Mouse (Mus musculus): ENCODE results near the gene Gmfg. TPM values are rescaled to one million over a fixed set of nuclear protein-coding genes. Genes with fewer than 3 reads are reported as not detected.
A peak's percentile ranks its signal among the peaks of the same experiment; 100 is the strongest.

Gene Gmfg
- polyA plus RNA-seq (2014; fragmentation: Nextera tagmentation; extraction: Ambion mirVana) = 12.5 and 16.9 TPM in 2 replicates

- peak within 1 kb of the TSS; percentile 73 for H3K27ac ChIP-seq (ENCODE audit: low read depth)
- ATAC-seq (replicated peaks; ENCODE audit: low FRiP score, low TSS enrichment, low read depth) (peak; percentile 64), DNase-seq (ENCODE audit: low spot score) (no peak)
- peak within 1 kb of the TSS; percentile 56 for H3K9ac ChIP-seq (ENCODE audit: low read length)
- 2% methylated on average over 16 of the region's 16 CpGs for WGBS
- peaks cover 12% of the 10 kb centered on the region; the same call in 1 of the 2 replicates for H3K36me3 ChIP-seq (ENCODE audit: control insufficient read depth, insufficient read depth, low read length)
- no peaks in the 10 kb centered on the region for H3K27me3 ChIP-seq (replicated peaks; ENCODE audit: control insufficient read depth, insufficient read depth, low read length)
- H3K9me3 ChIP-seq (ENCODE audit: control insufficient read depth, low read length) = no peaks in the 10 kb centered on the region
- H3K4me2 ChIP-seq (ENCODE audit: low read length) = peak within 1 kb of the TSS; percentile 75
- peaks cover 16% of the 10 kb centered on the region for H3K4me1 ChIP-seq (replicated peaks; ENCODE audit: control insufficient read depth, insufficient read depth, low read length)
- peak within 1 kb of the TSS; percentile 85 for H3K4me3 ChIP-seq (ENCODE audit: low read depth, low read length)
These were observed at the start of gene Gmfg for GRCm38 (mm10) chr7:28436932-28437570. Gmfg (plus strand) TSS chr7:28437447.

GRCm38 (mm10) chr7:28390331-28390730 lies 46.9 kb upstream of the Gmfg start:
- H3K4me1 ChIP-seq (replicated peaks; ENCODE audit: control insufficient read depth, insufficient read depth, low read length) = peaks cover 17% of the 10 kb centered on the region
- ATAC-seq (replicated peaks; ENCODE audit: low FRiP score, low TSS enrichment, low read depth) (no peak), DNase-seq (ENCODE audit: low spot score) (no peak)
- H3K27me3 ChIP-seq (replicated peaks; ENCODE audit: control insufficient read depth, insufficient read depth, low read length) = no peaks in the 10 kb centered on the region
- H3K27ac ChIP-seq (ENCODE audit: low read depth) = no peak overlapping the region
- H3K9me3 ChIP-seq (ENCODE audit: control insufficient read depth, low read length) = no peaks in the 10 kb centered on the region
- H3K9ac ChIP-seq (ENCODE audit: low read length) = no peak overlapping the region
- no peak overlapping the region for H3K4me2 ChIP-seq (ENCODE audit: low read length)
- H3K4me3 ChIP-seq (ENCODE audit: low read depth, low read length) = no peak overlapping the region
- 99% methylated on average over 3 of the region's 3 CpGs for WGBS
- peaks cover 54% of the 10 kb centered on the region for H3K36me3 ChIP-seq (ENCODE audit: control insufficient read depth, insufficient read depth, low read length)

- peak within 1 kb of the TSS; percentile 98 for H3K4me3 ChIP-seq (ENCODE audit: low read depth, low read length)
- DNase-seq (ENCODE audit: low spot score) (peak; percentile 92), ATAC-seq (replicated peaks; ENCODE audit: low FRiP score, low TSS enrichment, low read depth) (peak; percentile 97)
- peak within 1 kb of the TSS; percentile 76 for H3K27ac ChIP-seq (ENCODE audit: low read depth)
- H3K9me3 ChIP-seq (ENCODE audit: control insufficient read depth, low read length) = no peaks in the 10 kb centered on the region
- peaks cover 60% of the 10 kb centered on the region for H3K36me3 ChIP-seq (ENCODE audit: control insufficient read depth, insufficient read depth, low read length)
- H3K4me1 ChIP-seq (replicated peaks; ENCODE audit: control insufficient read depth, insufficient read depth, low read length) = peaks cover 13% of the 10 kb centered on the region
- peak within 1 kb of the TSS; percentile 89 for H3K4me2 ChIP-seq (ENCODE audit: low read length)
- peak within 1 kb of the TSS; percentile 79 for H3K9ac ChIP-seq (ENCODE audit: low read length)
- no peaks in the 10 kb centered on the region for H3K27me3 ChIP-seq (replicated peaks; ENCODE audit: control insufficient read depth, insufficient read depth, low read length)
- under 1% methylated on average over 58 of the region's 58 CpGs for WGBS
These were observed 44.6 kb upstream of the Gmfg start, which contains the start of the genes Med29 and Paf1 for GRCm38 (mm10) chr7:28392429-28393271. Med29 (minus strand) TSS chr7:28392708. Paf1 (plus strand) TSS chr7:28392951.

GRCm38 (mm10) chr7:28393272-28393951 lies 43.8 kb upstream of the Gmfg start:
- Histone ChIP-seq H3K27ac (ENCODE audit: low read depth) (peak overlapping the region; percentile 76; the same call in 1 of the 2 replicates), H3K4me2 (ENCODE audit: low read length) (peak overlapping the region; percentile 89), H3K4me1 (replicated peaks; ENCODE audit: control insufficient read depth, insufficient read depth, low read length) (peaks cover 13% of the 10 kb centered on the region), H3K27me3 (replicated peaks; ENCODE audit: control insufficient read depth, insufficient read depth, low read length) (no peaks in the 10 kb centered on the region), H3K9me3 (ENCODE audit: control insufficient read depth, low read length) (no peaks in the 10 kb centered on the region), H3K36me3 (ENCODE audit: control insufficient read depth, insufficient read depth, low read length) (peaks cover 60% of the 10 kb centered on the region), H3K4me3 (ENCODE audit: low read depth, low read length) (peak overlapping the region; percentile 98), H3K9ac (ENCODE audit: low read length) (peak overlapping the region; percentile 79)
- WGBS = 10% methylated on average over 22 of the region's 22 CpGs
- DNase-seq (ENCODE audit: low spot score) = no peak
- ATAC-seq (replicated peaks; ENCODE audit: low FRiP score, low TSS enrichment, low read depth) = no peak

GRCm38 (mm10) chr7:28395425-28395824 lies 41.8 kb upstream of the Gmfg start:
- no peak overlapping the region for H3K4me3 ChIP-seq (ENCODE audit: low read depth, low read length)
- no peak for DNase-seq (ENCODE audit: low spot score)
- ATAC-seq (replicated peaks; ENCODE audit: low FRiP score, low TSS enrichment, low read depth) = no peak

GRCm38 (mm10) chr7:28398000-28398399 lies 39.2 kb upstream of the Gmfg start:
- H3K9ac ChIP-seq (ENCODE audit: low read length) = no peak overlapping the region
- 67% methylated on average over 3 of the region's 3 CpGs for WGBS
- no peaks in the 10 kb centered on the region for H3K9me3 ChIP-seq (ENCODE audit: control insufficient read depth, low read length)
- H3K4me1 ChIP-seq (replicated peaks; ENCODE audit: control insufficient read depth, insufficient read depth, low read length) = peaks cover 5% of the 10 kb centered on the region; the same call in 1 of the 2 replicates
- H3K36me3 ChIP-seq (ENCODE audit: control insufficient read depth, insufficient read depth, low read length) = peaks cover 80% of the 10 kb centered on the region
- H3K4me2 ChIP-seq (ENCODE audit: low read length) = no peak overlapping the region
- H3K27ac ChIP-seq (ENCODE audit: low read depth) = no peak overlapping the region
- H3K4me3 ChIP-seq (ENCODE audit: low read depth, low read length) = no peak overlapping the region
- ATAC-seq (replicated peaks; ENCODE audit: low FRiP score, low TSS enrichment, low read depth) (no peak), DNase-seq (ENCODE audit: low spot score) (no peak)
- no peaks in the 10 kb centered on the region for H3K27me3 ChIP-seq (replicated peaks; ENCODE audit: control insufficient read depth, insufficient read depth, low read length)

More at GRCm38 (mm10) chr7:28395425-28395824, 41.8 kb upstream of the Gmfg start:
- Histone ChIP-seq H3K9me3 (ENCODE audit: control insufficient read depth, low read length) (no peaks in the 10 kb centered on the region), H3K27me3 (replicated peaks; ENCODE audit: control insufficient read depth, insufficient read depth, low read length) (no peaks in the 10 kb centered on the region), H3K27ac (ENCODE audit: low read depth) (no peak overlapping the region), H3K4me2 (ENCODE audit: low read length) (no peak overlapping the region), H3K4me1 (replicated peaks; ENCODE audit: control insufficient read depth, insufficient read depth, low read length) (peaks cover 13% of the 10 kb centered on the region), H3K36me3 (ENCODE audit: control insufficient read depth, insufficient read depth, low read length) (peaks cover 59% of the 10 kb centered on the region), H3K9ac (ENCODE audit: low read length) (no peak overlapping the region)
- WGBS = 96% methylated on average over 4 of the region's 4 CpGs

- Histone ChIP-seq H3K27ac (ENCODE audit: low read depth) (no peak overlapping the region), H3K4me2 (ENCODE audit: low read length) (no peak overlapping the region), H3K9ac (ENCODE audit: low read length) (no peak overlapping the region), H3K27me3 (replicated peaks; ENCODE audit: control insufficient read depth, insufficient read depth, low read length) (no peaks in the 10 kb centered on the region), H3K9me3 (ENCODE audit: control insufficient read depth, low read length) (no peaks in the 10 kb centered on the region), H3K36me3 (ENCODE audit: control insufficient read depth, insufficient read depth, low read length) (peaks cover 88% of the 10 kb centered on the region), H3K4me3 (ENCODE audit: low read depth, low read length) (no peak overlapping the region), H3K4me1 (replicated peaks; ENCODE audit: control insufficient read depth, insufficient read depth, low read length) (peaks cover under 1% of the 10 kb centered on the region; the same call in 1 of the 2 replicates)
- 84% methylated on average over 10 of the region's 10 CpGs for WGBS
- DNase-seq (ENCODE audit: low spot score) = no peak
- ATAC-seq (replicated peaks; ENCODE audit: low FRiP score, low TSS enrichment, low read depth) = no peak
These were observed 38.4 kb upstream of the Gmfg start for GRCm38 (mm10) chr7:28398696-28399340.

- Histone ChIP-seq H3K9ac (ENCODE audit: low read length) (no peak overlapping the region), H3K27me3 (replicated peaks; ENCODE audit: control insufficient read depth, insufficient read depth, low read length) (no peaks in the 10 kb centered on the region), H3K4me1 (replicated peaks; ENCODE audit: control insufficient read depth, insufficient read depth, low read length) (no peaks in the 10 kb centered on the region), H3K4me2 (ENCODE audit: low read length) (no peak overlapping the region), H3K36me3 (ENCODE audit: control insufficient read depth, insufficient read depth, low read length) (peaks cover 96% of the 10 kb centered on the region), H3K9me3 (ENCODE audit: control insufficient read depth, low read length) (no peaks in the 10 kb centered on the region), H3K27ac (ENCODE audit: low read depth) (no peak overlapping the region), H3K4me3 (ENCODE audit: low read depth, low read length) (no peak overlapping the region)
- 95% methylated on average over 1 of the region's 1 CpGs for WGBS
- ATAC-seq (replicated peaks; ENCODE audit: low FRiP score, low TSS enrichment, low read depth) (no peak), DNase-seq (ENCODE audit: low spot score) (no peak)
These were observed 36.2 kb upstream of the Gmfg start for GRCm38 (mm10) chr7:28401030-28401429.

Measured in intestine, embryonic 14.5 days (tissue).